Mouse (Mus musculus): ENCODE results near the gene Gm10570. TPM values are rescaled to one million over a fixed set of nuclear protein-coding genes. Genes with fewer than 3 reads are reported as not detected.

Gm10570 gene
- polyA plus RNA-seq, 1 experiment from 2014 or later = 1.1 TPM

DNA sequence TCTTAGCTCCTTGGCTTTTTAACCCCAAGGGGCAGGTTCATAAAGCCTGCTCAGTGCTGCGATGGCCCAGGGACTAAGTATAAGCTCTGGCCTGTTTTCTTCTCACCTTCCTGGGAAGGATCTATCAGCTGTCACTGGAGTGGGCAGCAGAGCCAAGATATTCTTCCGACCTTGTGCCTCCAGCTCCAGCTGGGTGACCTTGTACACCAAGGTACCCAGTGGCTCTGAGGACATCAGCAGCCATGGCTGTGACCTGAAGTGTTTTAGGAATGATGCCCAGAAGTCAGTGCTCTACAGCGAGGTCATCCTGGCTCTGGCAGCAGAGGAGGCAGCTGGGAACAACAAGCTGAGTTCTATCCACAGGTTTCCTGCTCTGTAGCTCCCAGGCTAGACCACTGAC is 4.1 kb upstream of the Gm10570 start:
- H3K4me1 ChIP-seq (ENCODE audit: control insufficient read depth, insufficient read depth, low read length) = peaks cover 56% of the 10 kb centered on the region
- peak overlapping the region; percentile 67; the same call in 1 of the 2 replicates for H3K4me2 ChIP-seq (ENCODE audit: low read depth, low read length)
- no peak overlapping the region for H3K9ac ChIP-seq (ENCODE audit: low read length)
- no peaks in the 10 kb centered on the region for H3K9me3 ChIP-seq (replicated peaks; ENCODE audit: control insufficient read depth, low read length)
- no peak overlapping the region for H3K4me3 ChIP-seq (ENCODE audit: low read length)
- no peak for ATAC-seq (replicated peaks; ENCODE audit: extremely low read depth, insufficient read depth, low FRiP score)
- peak overlapping the region; percentile 72 for H3K27ac ChIP-seq (ENCODE audit: low read length)
- WGBS = 43% methylated on average over 3 of the region's 3 CpGs
- H3K27me3 ChIP-seq (ENCODE audit: control insufficient read depth, insufficient read depth, low read length) = 0 out of 2 replicates have a peak, but pooled peaks cover 3% of the 10 kb centered on the region
- peaks cover 29% of the 10 kb centered on the region for H3K36me3 ChIP-seq (ENCODE audit: control insufficient read depth, insufficient read depth)

DNA sequence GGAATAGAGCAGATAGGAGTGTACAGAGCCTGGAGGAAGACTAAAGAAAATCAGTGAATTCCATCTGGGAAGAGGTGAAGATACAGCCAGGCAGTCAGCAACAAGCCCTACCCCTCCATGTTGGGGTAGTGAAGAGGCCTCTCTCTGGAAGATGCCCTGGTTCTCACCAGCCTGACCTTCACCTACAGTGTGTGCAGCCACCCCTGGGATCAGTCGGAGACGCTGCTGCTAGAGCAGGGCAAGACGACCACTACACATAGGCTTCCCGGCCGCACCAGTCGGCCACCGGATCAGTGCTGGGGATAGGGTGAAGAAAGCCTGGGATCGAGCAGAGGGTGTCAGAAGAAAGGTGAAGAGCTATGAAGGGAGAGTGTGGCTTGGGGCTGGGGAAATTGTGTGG is 780 bp upstream of the Gm10570 start:
- Histone ChIP-seq H3K4me3 (ENCODE audit: low read length) (peak overlapping the region; percentile 80), H3K9ac (ENCODE audit: low read length) (peak overlapping the region; percentile 92), H3K9me3 (replicated peaks; ENCODE audit: control insufficient read depth, low read length) (no peaks in the 10 kb centered on the region), H3K27me3 (ENCODE audit: control insufficient read depth, insufficient read depth, low read length) (0 out of 2 replicates have a peak, but pooled peaks cover 3% of the 10 kb centered on the region), H3K36me3 (ENCODE audit: control insufficient read depth, insufficient read depth) (peaks cover 17% of the 10 kb centered on the region), H3K4me1 (ENCODE audit: control insufficient read depth, insufficient read depth, low read length) (peaks cover 40% of the 10 kb centered on the region), H3K4me2 (ENCODE audit: low read depth, low read length) (peak overlapping the region; percentile 67), H3K27ac (ENCODE audit: low read length) (peak overlapping the region; percentile 87)
- WGBS = 28% methylated on average over 8 of the region's 8 CpGs
- no peak for ATAC-seq (replicated peaks; ENCODE audit: extremely low read depth, insufficient read depth, low FRiP score)

- no peaks in the 10 kb centered on the region for H3K9me3 ChIP-seq (replicated peaks; ENCODE audit: control insufficient read depth, low read length)
- WGBS = under 1% methylated on average over 23 of the region's 23 CpGs
- H3K4me2 ChIP-seq (ENCODE audit: low read depth, low read length) = peak overlapping the region; percentile 67
- H3K4me1 ChIP-seq (ENCODE audit: control insufficient read depth, insufficient read depth, low read length) = peaks cover 30% of the 10 kb centered on the region
- peak overlapping the region; percentile 80 for H3K4me3 ChIP-seq (ENCODE audit: low read length)
- peaks cover 6% of the 10 kb centered on the region; the same call in 1 of the 2 replicates for H3K36me3 ChIP-seq (ENCODE audit: control insufficient read depth, insufficient read depth)
- peak; percentile 71 for ATAC-seq (replicated peaks; ENCODE audit: extremely low read depth, insufficient read depth, low FRiP score)
- 0 out of 2 replicates have a peak, but pooled peaks cover 3% of the 10 kb centered on the region for H3K27me3 ChIP-seq (ENCODE audit: control insufficient read depth, insufficient read depth, low read length)
- H3K9ac ChIP-seq (ENCODE audit: low read length) = peak overlapping the region; percentile 92
- H3K27ac ChIP-seq (ENCODE audit: low read length) = peak overlapping the region; percentile 87
Measured at GRCm38 (mm10) chr4:130307851-130308230, 633 bp downstream of the Gm10570 start.

- Histone ChIP-seq H3K4me1 (ENCODE audit: control insufficient read depth, insufficient read depth, low read length) (peaks cover 26% of the 10 kb centered on the region), H3K27ac (ENCODE audit: low read length) (peak overlapping the region; percentile 87), H3K27me3 (ENCODE audit: control insufficient read depth, insufficient read depth, low read length) (0 out of 2 replicates have a peak, but pooled peaks cover 3% of the 10 kb centered on the region), H3K9me3 (replicated peaks; ENCODE audit: control insufficient read depth, low read length) (no peaks in the 10 kb centered on the region), H3K9ac (ENCODE audit: low read length) (peak overlapping the region; percentile 30), H3K36me3 (ENCODE audit: control insufficient read depth, insufficient read depth) (peaks cover 3% of the 10 kb centered on the region; the same call in 1 of the 2 replicates), H3K4me3 (ENCODE audit: low read length) (peak overlapping the region; percentile 80; the same call in 1 of the 2 replicates), H3K4me2 (ENCODE audit: low read depth, low read length) (peak overlapping the region; percentile 67)
- 64% methylated on average over 10 of the region's 10 CpGs for WGBS
- no peak for ATAC-seq (replicated peaks; ENCODE audit: extremely low read depth, insufficient read depth, low FRiP score)
Measured at GRCm38 (mm10) chr4:130306796-130307630, 1.5 kb downstream of the Gm10570 start.

DNA sequence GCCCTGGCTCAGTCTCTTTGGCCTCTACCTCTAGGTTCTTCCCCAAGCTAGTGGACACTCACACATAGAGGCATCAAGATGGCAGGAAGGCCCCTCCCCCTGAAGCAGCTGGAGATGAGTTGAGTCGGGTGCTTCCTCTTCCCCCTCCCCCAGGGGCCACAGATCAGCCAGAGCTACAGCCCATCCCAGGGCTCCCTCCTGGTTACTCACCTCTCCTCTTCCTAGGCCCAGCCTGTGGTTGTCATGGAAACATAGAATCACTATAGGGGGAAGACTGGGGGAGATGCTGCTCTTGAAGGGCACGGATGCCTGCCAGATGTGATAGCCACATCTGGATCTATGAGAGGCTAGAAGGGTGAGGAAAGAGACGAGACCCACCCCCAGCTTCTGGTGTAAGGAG is 3.7 kb downstream of the Gm10570 start:
- no peaks in the 10 kb centered on the region for H3K36me3 ChIP-seq (ENCODE audit: control insufficient read depth, insufficient read depth)
- WGBS = 35% methylated on average over 3 of the region's 3 CpGs
- no peak overlapping the region for H3K27ac ChIP-seq (ENCODE audit: low read length)
- H3K4me3 ChIP-seq (ENCODE audit: low read length) = no peak overlapping the region
- no peak overlapping the region for H3K9ac ChIP-seq (ENCODE audit: low read length)
- no peak for ATAC-seq (replicated peaks; ENCODE audit: extremely low read depth, insufficient read depth, low FRiP score)
- no peaks in the 10 kb centered on the region for H3K9me3 ChIP-seq (replicated peaks; ENCODE audit: control insufficient read depth, low read length)
- peaks cover 20% of the 10 kb centered on the region for H3K4me1 ChIP-seq (ENCODE audit: control insufficient read depth, insufficient read depth, low read length)
- no peak overlapping the region for H3K4me2 ChIP-seq (ENCODE audit: low read depth, low read length)
- H3K27me3 ChIP-seq (ENCODE audit: control insufficient read depth, insufficient read depth, low read length) = peaks cover 3% of the 10 kb centered on the region; the same call in 1 of the 2 replicates

DNA sequence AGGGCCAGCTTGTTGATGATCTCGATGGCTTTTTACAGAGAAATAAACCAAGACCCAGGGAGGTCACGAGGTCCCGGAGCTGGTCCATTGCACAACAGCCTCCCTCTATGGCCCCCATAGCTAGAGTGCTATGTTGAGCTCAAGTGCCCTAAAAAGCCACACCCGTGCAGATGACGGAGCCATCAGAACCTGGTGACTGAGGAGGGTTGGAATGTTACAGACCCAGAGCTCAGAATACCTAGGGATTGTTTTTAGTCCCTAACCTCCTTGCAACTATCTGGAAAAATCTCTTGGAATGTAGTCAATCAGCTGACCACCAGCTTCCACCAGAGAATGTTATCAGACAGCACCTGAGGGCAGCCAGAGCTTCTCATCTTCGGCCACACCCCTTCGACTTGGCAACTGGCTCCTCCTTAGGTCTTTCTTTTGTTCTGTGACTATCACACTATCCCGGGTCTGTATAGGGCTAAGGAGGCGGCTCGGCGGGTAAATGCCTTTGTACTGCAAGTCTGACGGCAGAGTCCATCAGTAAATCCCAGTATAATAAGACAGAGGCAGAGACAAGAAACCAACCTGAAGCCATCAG is 6.1 kb downstream of the Gm10570 start:
- no peak for ATAC-seq (replicated peaks; ENCODE audit: extremely low read depth, insufficient read depth, low FRiP score)
- H3K4me1 ChIP-seq (ENCODE audit: control insufficient read depth, insufficient read depth, low read length) = peaks cover 17% of the 10 kb centered on the region
- H3K9me3 ChIP-seq (replicated peaks; ENCODE audit: control insufficient read depth, low read length) = no peaks in the 10 kb centered on the region
- WGBS = 51% methylated on average over 12 of the region's 12 CpGs
- no peaks in the 10 kb centered on the region; the same call in 1 of the 2 replicates for H3K27me3 ChIP-seq (ENCODE audit: control insufficient read depth, insufficient read depth, low read length)
- no peak overlapping the region for H3K27ac ChIP-seq (ENCODE audit: low read length)
- H3K4me3 ChIP-seq (ENCODE audit: low read length) = no peak overlapping the region
- H3K4me2 ChIP-seq (ENCODE audit: low read depth, low read length) = no peak overlapping the region
- no peaks in the 10 kb centered on the region for H3K36me3 ChIP-seq (ENCODE audit: control insufficient read depth, insufficient read depth)
- no peak overlapping the region for H3K9ac ChIP-seq (ENCODE audit: low read length)

DNA sequence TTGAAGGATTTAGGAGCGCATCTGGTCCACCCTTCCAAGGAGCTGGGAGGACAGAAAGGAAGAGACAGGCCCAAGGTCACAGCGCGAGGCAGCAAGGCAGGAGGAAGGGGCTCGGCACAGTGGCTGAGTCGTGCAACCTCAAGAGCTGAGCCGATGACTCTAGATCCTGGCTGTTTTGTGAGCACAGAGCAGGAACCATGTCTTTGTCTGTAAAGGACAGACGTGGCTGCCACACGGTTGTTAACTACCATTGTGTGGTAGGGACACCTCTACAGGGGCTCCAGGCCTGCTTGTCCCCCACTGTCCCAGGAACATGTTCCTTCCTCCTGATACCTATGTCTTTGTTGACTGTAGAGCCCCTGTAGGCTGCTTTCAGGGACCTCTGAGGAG is 8.8 kb downstream of the Gm10570 start:
- H3K27me3 ChIP-seq (ENCODE audit: control insufficient read depth, insufficient read depth, low read length) = no peaks in the 10 kb centered on the region; the same call in 1 of the 2 replicates
- H3K4me3 ChIP-seq (ENCODE audit: low read length) = no peak overlapping the region
- H3K9ac ChIP-seq (ENCODE audit: low read length) = no peak overlapping the region
- WGBS = 56% methylated on average over 8 of the region's 8 CpGs
- no peaks in the 10 kb centered on the region for H3K36me3 ChIP-seq (ENCODE audit: control insufficient read depth, insufficient read depth)
- no peaks in the 10 kb centered on the region for H3K9me3 ChIP-seq (replicated peaks; ENCODE audit: control insufficient read depth, low read length)
- ATAC-seq (replicated peaks; ENCODE audit: extremely low read depth, insufficient read depth, low FRiP score) = no peak
- H3K27ac ChIP-seq (ENCODE audit: low read length) = peak overlapping the region; percentile 49
- peaks cover 13% of the 10 kb centered on the region for H3K4me1 ChIP-seq (ENCODE audit: control insufficient read depth, insufficient read depth, low read length)
- no peak overlapping the region for H3K4me2 ChIP-seq (ENCODE audit: low read depth, low read length)

- Histone ChIP-seq H3K27ac (ENCODE audit: low read length) (peak overlapping the region; percentile 49), H3K36me3 (ENCODE audit: control insufficient read depth, insufficient read depth) (no peaks in the 10 kb centered on the region), H3K4me2 (ENCODE audit: low read depth, low read length) (no peak overlapping the region), H3K9ac (ENCODE audit: low read length) (no peak overlapping the region), H3K4me1 (ENCODE audit: control insufficient read depth, insufficient read depth, low read length) (peaks cover 13% of the 10 kb centered on the region), H3K27me3 (ENCODE audit: control insufficient read depth, insufficient read depth, low read length) (no peaks in the 10 kb centered on the region; the same call in 1 of the 2 replicates), H3K9me3 (replicated peaks; ENCODE audit: control insufficient read depth, low read length) (no peaks in the 10 kb centered on the region), H3K4me3 (ENCODE audit: low read length) (no peak overlapping the region)
- WGBS = 56% methylated on average over 11 of the region's 11 CpGs
- peak; percentile 71 for ATAC-seq (replicated peaks; ENCODE audit: extremely low read depth, insufficient read depth, low FRiP score)
Measured at GRCm38 (mm10) chr4:130298877-130299628, 9.4 kb downstream of the Gm10570 start.
